11 mouse cellular contexts compared by ENCODE assay signal in genomic region chr3:133551941-133552340, GRCm38 (mm10). TPM values are rescaled to one million over a fixed set of nuclear protein-coding genes. Genes with fewer than 3 reads are reported as not detected.
DNase-seq lines count a peak whose midpoint lies in the region; ATAC-seq and TF ChIP-seq lines count a peak whose summit lies in the region.
"Had no signal": no experiment of that assay in that cellular context is flagged by ENCODE, and none has a peak within 500 bp of the region (broad histone marks: within the 10 kb centered on the region; RNA-seq: fewer than 3 reads in every experiment).

No protein-coding gene starts in this region.

- no peaks in the 10 kb centered on the region for H3K36me3 ChIP-seq in ES-E14 (ENCODE audit: control insufficient read depth, insufficient read depth, low read length, poor library complexity, severe bottlenecking)
- H3K36me3 ChIP-seq in lung, embryonic 14.5 days (ENCODE audit: insufficient read depth): no peaks in the 10 kb centered on the region
- H3K36me3 ChIP-seq: liver, embryonic 13.5 days had no signal

- H3K9me3 ChIP-seq in ES-E14 (ENCODE audit: control insufficient read depth, insufficient read depth, low read depth, low read length): no peaks in the 10 kb centered on the region
- H3K9me3 ChIP-seq in lung, embryonic 14.5 days (ENCODE audit: low read depth, low read length): no peaks in the 10 kb centered on the region
- H3K9me3 ChIP-seq: liver, embryonic 13.5 days had no signal

- H3K4me2 ChIP-seq in lung, embryonic 14.5 days: no peak overlapping the region
- H3K4me2 ChIP-seq: liver, embryonic 13.5 days had no signal

- no peaks in the 10 kb centered on the region for H3K27me3 ChIP-seq in lung, embryonic 14.5 days (ENCODE audit: insufficient read depth, low read length)
- H3K27me3 ChIP-seq: liver, embryonic 13.5 days had no signal

- no peak overlapping the region for H3K4me3 ChIP-seq in left cerebral cortex, adult 2 months
- no peak overlapping the region for H3K4me3 ChIP-seq in ES-E14 (ENCODE audit: insufficient read depth in 1 of 2, low read depth in 1 of 2, low read length in 2 of 2, poor library complexity in 1 of 2, severe bottlenecking in 1 of 2)
- no peak overlapping the region for H3K4me3 ChIP-seq in lung, embryonic 14.5 days (ENCODE audit: low read depth, low read length)
- H3K4me3 ChIP-seq: liver, embryonic 13.5 days had no signal

- no peak overlapping the region for H3K27ac ChIP-seq in left cerebral cortex, adult 2 months
- H3K27ac ChIP-seq in ES-E14 (ENCODE audit: insufficient read depth, low read depth, low read length, poor library complexity, severe bottlenecking): no peak overlapping the region
- H3K27ac ChIP-seq in lung, embryonic 14.5 days (ENCODE audit: low read depth): no peak overlapping the region
- H3K27ac ChIP-seq: liver, embryonic 13.5 days had no signal

- WGBS in lung, embryonic 14.5 days: 74% methylated on average over 8 of the region's 8 CpGs

- peak; percentile 41 for TF ChIP-seq CTCF in left cerebral cortex, adult 2 months (IDR thresholded peaks at IDR 0.05)
- TF ChIP-seq CTCF in lung, embryonic 14.5 days (IDR thresholded peaks at IDR 0.05; ENCODE audit: low read depth): peak; percentile 21

- ATAC-seq in lung, embryonic 14.5 days (ENCODE audit: insufficient read depth): no peak
- ATAC-seq: hindbrain, embryonic 16.5 days had no signal

- peaks cover 0 to 2% of the 10 kb centered on the region in 2 experiments; a peak in 2 of 4 replicates for H3K4me1 ChIP-seq in ES-E14 (ENCODE audit: control insufficient read depth in 2 of 2, insufficient read depth in 2 of 2, low read length in 2 of 2, poor library complexity in 1 of 2)
- H3K4me1 ChIP-seq in lung, embryonic 14.5 days (ENCODE audit: insufficient read depth): no peaks in the 10 kb centered on the region

- DNase-seq in cerebellum, postnatal 25 days: peak; percentile 17 to 35
- no peak for DNase-seq in cerebellum, adult 9-10 months
- DNase-seq in left cerebral cortex, adult 2 months (ENCODE audit: extremely low spot score in 1 of 2, low spot score in 2 of 2): no peak
- no peak for DNase-seq in left cerebral cortex, postnatal 25 days (ENCODE audit: low spot score in 2 of 2)
- DNase-seq in ES-E14 (ENCODE audit: low read depth, low spot score): no peak
- DNase-seq in lung, embryonic 14.5 days: no peak
- DNase-seq in thymus, adult 18-20 months: no peak
- no peak for DNase-seq in spleen, postnatal 10 days (ENCODE audit: low spot score in 2 of 2)
- DNase-seq: liver, embryonic 13.5 days; midbrain, embryonic 14.5 days had no signal

- no peak overlapping the region for H3K9ac ChIP-seq in ES-E14 (ENCODE audit: insufficient read depth, low read depth, low read length, poor library complexity, severe bottlenecking)
- no peak overlapping the region for H3K9ac ChIP-seq in lung, embryonic 14.5 days
- H3K9ac ChIP-seq: liver, embryonic 13.5 days had no signal

- intact Hi-C loops in left cerebral cortex, adult 2 months (cut with DNase I): no loop called here
- intact Hi-C loops in left cerebral cortex, postnatal 25 days (cut with DNase I): no loop called here

- in situ Hi-C loops in ES-E14 (cut with MboI; ENCODE audit: low sequenced_read_pairs in 2 of 2, unreplicated experiment in 2 of 2): no loop called here

TF ChIP-seq in ES-E14, 5 proteins besides CTCF, POLR2A, EP300 and RAD21:
- TF ChIP-seq ZC3H11A (IDR thresholded peaks at IDR 0.05; ENCODE audit: borderline replicate concordance, low read depth, low read length): 0 out of 2 replicates have a peak, but pooled peaks have one; percentile 9
- TF ChIP-seq MAFK (IDR thresholded peaks at IDR 0.05; ENCODE audit: insufficient read depth, low read depth, low read length): no peak

RNA-seq across cellular contexts. Expression of gene Tet2, which starts 7.0 kb away (rescaled TPM):
- total RNA-seq in left cerebral cortex, adult 2 months (2021): 10 to 100 TPM; 47.9 to 58.6 TPM
- 10 to 100 TPM; 32.8 to 46.2 TPM for total RNA-seq in left cerebral cortex, postnatal 25 days (2021)
- 86.9 and 106 TPM in 2 replicates for total RNA-seq in ES-E14 (2012; rRNA removed)
- polyA plus RNA-seq in lung, embryonic 14.5 days (2014; fragmentation: Nextera tagmentation; extraction: Ambion mirVana): 19.1 and 19.7 TPM in 2 replicates

Comparison
In these comparisons a context has a peak if more than half of its experiments do, and no peak if none do; other contexts are left out.
1. DNase-seq: peak in cerebellum, postnatal 25 days (2 of 2); none in cerebellum, adult 9-10 months (single experiment), left cerebral cortex, adult 2 months (0 of 2), left cerebral cortex, postnatal 25 days (0 of 2), ES-E14 (single experiment), lung, embryonic 14.5 days (single experiment), thymus, adult 18-20 months (0 of 2) and spleen, postnatal 10 days (0 of 2).